Mouse (Mus musculus): ENCODE measurements around the gene Ncstn.

Ncstn gene

GRCm38 (mm10) chr1:172027010-172027808, 55.4 kb downstream of the Ncstn start:
- DNase-seq (ENCODE audit: low read depth, low spot score), result peak; percentile 86

- DNase-seq (ENCODE audit: low read depth, low spot score), result peak; percentile 73
These were observed 56.2 kb downstream of the Ncstn start for GRCm38 (mm10) chr1:172026201-172026901.

- DNase-seq (ENCODE audit: low read depth, low spot score), result no peak
These were observed 57.2 kb downstream of the Ncstn start for GRCm38 (mm10) chr1:172025201-172025904.

- DNase-seq (ENCODE audit: low read depth, low spot score), result peak; percentile 86
These were observed 58.3 kb downstream of the Ncstn start for GRCm38 (mm10) chr1:172024140-172024895.

GRCm38 (mm10) chr1:172019863-172020521, 62.6 kb downstream of the Ncstn start:
- DNase-seq (ENCODE audit: low read depth, low spot score), result no peak

GRCm38 (mm10) chr1:172019339-172019738, 63.3 kb downstream of the Ncstn start:
- no peak for DNase-seq (ENCODE audit: low read depth, low spot score)

- DNase-seq (ENCODE audit: low read depth, low spot score), result no peak
These were observed 64.0 kb downstream of the Ncstn start for GRCm38 (mm10) chr1:172018336-172019311.

- no peak for DNase-seq (ENCODE audit: low read depth, low spot score)
These were observed 65.0 kb downstream of the Ncstn start for GRCm38 (mm10) chr1:172017517-172018070.

GRCm38 (mm10) chr1:172016660-172017516, 65.7 kb downstream of the Ncstn start:
- DNase-seq (ENCODE audit: low read depth, low spot score), result peak; percentile 42

GRCm38 (mm10) chr1:172016031-172016430, 66.6 kb downstream of the Ncstn start:
- DNase-seq (ENCODE audit: low read depth, low spot score), result no peak

All from R1 (cell line).